Mouse (Mus musculus) CH12.LX (cell line): ENCODE results near the gene Sypl. TPM values are rescaled to one million over a fixed set of nuclear protein-coding genes. Genes with fewer than 3 reads are reported as not detected.

Source experiments
- DNase-seq: peaks from one replicate; pipeline ENCODE4 v3.0.0-alpha.2; 2013; ENCODE audit errors: extremely low read depth
- H3K27ac ChIP-seq: 2 replicates; pipeline ENCODE4 v1.5.1; 2012; ENCODE audit warnings: low read depth, mild to moderate bottlenecking, control low read depth, moderate library complexity; ENCODE audit not compliant: insufficient read depth
- H3K27me3 ChIP-seq: replicated peaks from 2 replicates; pipeline ENCODE3; 2012; ENCODE audit warnings: inconsistent platforms
- H3K36me3 ChIP-seq, 2 experiments: replicated peaks in 1 of 2; 2 replicates each; pipeline versions ENCODE3 to v1.6.1; 2012; ENCODE audit warnings: inconsistent platforms in 1 of 2, low read length in 1 of 2, mild to moderate bottlenecking in 1 of 2, mixed read lengths in 1 of 2, moderate library complexity in 1 of 2; ENCODE audit not compliant: control insufficient read depth in 1 of 2, insufficient read depth in 1 of 2
- H3K4me1 ChIP-seq, 2 experiments: 2 replicates each; pipeline ENCODE4 v1.6.1; 2012; ENCODE audit warnings: inconsistent platforms in 1 of 2, moderate library complexity in 1 of 2; ENCODE audit not compliant: insufficient read depth in 2 of 2, control insufficient read depth in 1 of 2
- H3K4me2 ChIP-seq: 2 replicates; pipeline ENCODE4 v1.6.1; 2012; ENCODE audit warnings: low read depth, mild to moderate bottlenecking, control low read depth; ENCODE audit not compliant: poor library complexity, insufficient read depth, severe bottlenecking
- H3K4me3 ChIP-seq, 3 experiments: fragments of 150-350 bp in 1 of 3; sonication (generic) in 1 of 3; replicated peaks in 1 of 3; 2 replicates each; pipeline versions ENCODE3 to v1.5.1; 2011 to 2012; ENCODE audit warnings: low read depth in 2 of 3, low read length in 2 of 3, mild to moderate bottlenecking in 2 of 3, moderate library complexity in 2 of 3, control low read depth in 1 of 3, improper control_type of control experiment in 1 of 3, inconsistent platforms in 1 of 3, mixed read lengths in 1 of 3; ENCODE audit not compliant: poor library complexity in 1 of 3
- H3K79me2 ChIP-seq: replicated peaks from 2 replicates; pipeline ENCODE4 v1.6.1; 2012; ENCODE audit warnings: mild to moderate bottlenecking, moderate library complexity; ENCODE audit not compliant: control insufficient read depth, poor library complexity, insufficient read depth, severe bottlenecking; ENCODE audit errors: extremely low read depth
- H3K9ac ChIP-seq: 2 replicates; pipeline ENCODE4 v1.6.1; 2012; ENCODE audit warnings: low read depth, mild to moderate bottlenecking, control low read depth, moderate library complexity; ENCODE audit not compliant: insufficient read depth
- H3K9me3 ChIP-seq: replicated peaks from 2 replicates; pipeline ENCODE3; 2012; ENCODE audit warnings: low read length, inconsistent platforms, mixed read lengths
- CHD1 ChIP-seq: IDR thresholded peaks from 2 replicates; pipeline ENCODE4 v1.6.1; 2012; ENCODE audit warnings: low read depth, low read length, improper control_type of control experiment, inconsistent platforms
- ELF1 ChIP-seq: IDR thresholded peaks from 2 replicates; pipeline ENCODE4 v1.6.1; 2014; ENCODE audit warnings: low read depth, mild to moderate bottlenecking, inconsistent platforms, low read length, improper control_type of control experiment
- ETS1 ChIP-seq: conservative IDR thresholded peaks from 2 replicates; pipeline ENCODE4 v1.6.1; 2012; ENCODE audit warnings: low read depth, mild to moderate bottlenecking, inconsistent platforms, low read length, improper control_type of control experiment, moderate library complexity
- GABPA ChIP-seq: IDR thresholded peaks from 2 replicates; pipeline ENCODE4 v1.6.1; 2012; ENCODE audit warnings: low read depth, low read length, improper control_type of control experiment, inconsistent platforms; ENCODE audit not compliant: insufficient replicate concordance
- HCFC1 ChIP-seq: IDR thresholded peaks from 2 replicates; pipeline ENCODE4 v1.6.1; 2012; ENCODE audit warnings: low read depth, mild to moderate bottlenecking, inconsistent platforms, low read length, improper control_type of control experiment
- IRF4 ChIP-seq: IDR thresholded peaks from 2 replicates; pipeline ENCODE4 v1.6.1; 2014; ENCODE audit warnings: low read depth, mild to moderate bottlenecking, inconsistent platforms, low read length, improper control_type of control experiment
- JUND ChIP-seq: conservative IDR thresholded peaks from 2 replicates; pipeline ENCODE4 v1.6.1; 2011; ENCODE audit warnings: low read depth, low read length, improper control_type of control experiment
- KAT2A ChIP-seq: IDR thresholded peaks from 2 replicates; pipeline ENCODE4 v1.6.1; 2012; ENCODE audit warnings: low read length, improper control_type of control experiment, inconsistent platforms; ENCODE audit not compliant: insufficient replicate concordance
- MEF2A ChIP-seq: IDR thresholded peaks from 2 replicates; pipeline ENCODE4 v1.6.1; 2014; ENCODE audit warnings: low read depth, mild to moderate bottlenecking, inconsistent platforms, low read length, improper control_type of control experiment, borderline replicate concordance
- MYC ChIP-seq: IDR thresholded peaks from 2 replicates; pipeline ENCODE4 v1.6.1; 2011; ENCODE audit warnings: low read depth, mild to moderate bottlenecking, improper control_type of control experiment, low read length
- PAX5 ChIP-seq: IDR thresholded peaks from 2 replicates; pipeline ENCODE4 v1.6.1; 2012; ENCODE audit warnings: low read length, inconsistent platforms, mixed read lengths
- POLR2A ChIP-seq: IDR thresholded peaks from 2 replicates; pipeline ENCODE4 v1.6.1; 2011; ENCODE audit warnings: low read depth, mild to moderate bottlenecking, improper control_type of control experiment, low read length
- POLR2AphosphoS2 ChIP-seq: IDR thresholded peaks from 2 replicates; pipeline ENCODE4 v1.6.1; 2011; ENCODE audit warnings: low read depth, low read length, improper control_type of control experiment
- SIN3A ChIP-seq: IDR thresholded peaks from 2 replicates; pipeline ENCODE4 v1.6.1; 2012; ENCODE audit warnings: low read length, improper control_type of control experiment, inconsistent platforms
- dilution Hi-C: fragments of 300-500 bp; cut with MboI; formaldehyde crosslinking; loops from 2 replicates; pipeline ENCODE4 v1.14.3; 2020; ENCODE audit warnings: low sequenced_read_pairs; ENCODE audit not compliant: extremely low pct_unique_long_range_greater_than_20kb, extremely low pct_ligation_motif_present
- in situ Hi-C: fragments of 300-500 bp; cut with MboI; formaldehyde crosslinking; loops from 3 replicates; pipeline ENCODE4 v1.14.3; 2019; ENCODE audit warnings: low sequenced_read_pairs, low pct_ligation_motif_present, low pct_unique_long_range_greater_than_20kb, mixed read lengths
- polyA plus RNA-seq: library from polyadenylated mRNA; unstranded; fragments of >175 nt; gene quantifications from 2 replicates; pipeline ENCODE4 v1.2.1, GENCODE M21; 2012; ENCODE audit warnings: low read depth; ENCODE audit not compliant: insufficient read length
- total RNA-seq, 2 experiments: library from RNA; depleted of rRNA; stranded (reverse); fragments of 300-350 nt in 1 of 2; fragments of >200 nt in 1 of 2; gene quantifications; 2 replicates each; pipeline ENCODE4 v1.2.3; 2012 to 2014

The Sypl gene
- total and polyA plus RNA-seq, 3 experiments, result 7.5 to 33.4 (median 25.8) TPM

DNA sequence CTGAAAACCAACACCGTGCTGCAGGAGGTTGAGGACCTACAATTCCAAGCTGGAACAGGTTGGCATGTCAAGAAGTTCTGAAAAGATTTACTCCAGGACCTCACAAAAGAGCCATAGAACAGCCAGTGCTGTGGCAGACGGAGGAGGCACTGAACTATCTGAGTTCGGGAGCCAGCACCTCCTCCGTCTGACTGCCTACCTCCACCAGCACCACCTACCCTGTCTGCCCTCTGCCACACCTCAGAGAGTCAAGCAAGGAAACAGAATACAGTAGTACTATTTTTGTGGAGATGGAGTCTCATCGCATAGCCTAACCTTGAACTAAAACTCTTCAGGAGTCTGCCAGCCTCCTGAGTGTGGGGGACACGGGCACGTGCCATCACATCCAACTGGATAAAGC, 23.1 kb upstream of the Sypl start:
- Histone ChIP-seq H3K79me2 (no peaks in the 10 kb centered on the region), H3K4me2 (no peak overlapping the region)
- dilution Hi-C loops, result no loop called here

DNA sequence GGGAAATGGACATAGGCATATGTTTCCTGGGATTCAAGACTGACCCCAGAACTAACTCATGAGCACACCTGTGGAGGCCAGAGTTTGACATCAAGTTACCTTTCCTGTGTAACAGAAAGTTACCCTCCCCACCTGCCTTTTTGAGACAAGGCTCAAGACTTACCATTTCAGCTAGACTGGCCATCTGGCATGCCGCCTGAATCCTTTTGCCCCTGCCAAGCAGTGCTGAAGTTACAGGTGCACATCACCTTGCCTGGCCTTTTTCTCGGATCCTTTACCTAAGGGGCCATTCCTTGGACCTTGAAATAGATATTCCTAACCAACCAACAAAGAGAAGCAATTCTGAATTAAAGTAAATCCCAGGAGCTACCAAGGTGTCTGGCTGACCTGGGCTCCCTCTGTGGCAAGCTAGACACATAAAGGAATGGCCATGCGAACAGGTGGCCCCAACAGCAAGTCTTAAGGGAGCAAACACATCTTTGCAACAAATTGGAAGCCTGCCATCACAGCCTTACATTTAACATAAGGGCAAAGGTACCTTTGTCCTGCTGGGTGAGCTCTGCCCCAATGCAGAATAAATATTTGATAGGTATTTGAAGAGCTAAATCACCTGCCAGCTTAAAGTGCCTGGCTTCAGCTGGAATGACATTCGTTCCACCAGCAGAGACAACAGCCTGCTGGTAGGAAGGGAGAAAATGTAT, 17.3 kb upstream of the Sypl start:
- no peak for TF ChIP-seq ELF1
- no peak for TF ChIP-seq HCFC1
- TF ChIP-seq MEF2A, result no peak
- TF ChIP-seq CHD1, result no peak
- no peak for TF ChIP-seq GABPA
- no peak for TF ChIP-seq IRF4
- TF ChIP-seq MYC, result no peak
- dilution Hi-C loops (no loop called here), in situ Hi-C loops (no loop called here)
- no peak overlapping the region for H3K27ac ChIP-seq
- no peaks in the 10 kb centered on the region for H3K9me3 ChIP-seq
- no peaks in the 10 kb centered on the region for H3K36me3 ChIP-seq
- no peaks in the 10 kb centered on the region for H3K4me1 ChIP-seq
- H3K4me2 ChIP-seq, result no peak overlapping the region
- H3K79me2 ChIP-seq, result no peaks in the 10 kb centered on the region
- no peak for DNase-seq
- H3K4me3 ChIP-seq, result no peak overlapping the region
- H3K27me3 ChIP-seq, result peaks cover 5% of the 10 kb centered on the region
- H3K9ac ChIP-seq, result no peak overlapping the region

More for the DNA sequence above, 23.1 kb upstream of the Sypl start:
- Histone ChIP-seq H3K9me3 (no peaks in the 10 kb centered on the region), H3K27ac (no peak overlapping the region), H3K4me3 (no peak overlapping the region), H3K36me3 (no peaks in the 10 kb centered on the region), H3K27me3 (no peaks in the 10 kb centered on the region), H3K4me1 (no peaks in the 10 kb centered on the region), H3K9ac (no peak overlapping the region)
- TF ChIP-seq MYC (no peak), PAX5 (no peak)
- in situ Hi-C loops, result no loop called here
- DNase-seq, result no peak

GRCm38 (mm10) chr12:32941141-32941540, 12.6 kb upstream of the Sypl start:
- Histone ChIP-seq H3K9me3 (no peaks in the 10 kb centered on the region), H3K4me2 (no peak overlapping the region), H3K9ac (no peak overlapping the region), H3K4me3 (no peak overlapping the region), H3K27ac (no peak overlapping the region), H3K36me3 (no peaks in the 10 kb centered on the region), H3K79me2 (no peaks in the 10 kb centered on the region), H3K4me1 (no peaks in the 10 kb centered on the region), H3K27me3 (peaks cover 7% of the 10 kb centered on the region)
- no peak for TF ChIP-seq POLR2A
- TF ChIP-seq MEF2A, result no peak
- TF ChIP-seq POLR2AphosphoS2, result no peak
- TF ChIP-seq JUND, result no peak
- TF ChIP-seq ETS1, result no peak
- no peak for TF ChIP-seq ELF1
- TF ChIP-seq SIN3A, result no peak
- TF ChIP-seq KAT2A, result no peak
- in situ Hi-C loops (no loop called here), dilution Hi-C loops (no loop called here)
- DNase-seq, result no peak
